Mouse (Mus musculus): ENCODE data around the gene Ankrd31.
A peak's percentile ranks its signal among the peaks of the same experiment; 100 is the strongest.

GRCm38 (mm10) chr13:96709269-96710233, 38.5 kb upstream of the Ankrd31 start:
- no peak for TF ChIP-seq CHD1 (IDR thresholded peaks at IDR 0.05; ENCODE audit: low read depth, low read length)
- no peak for TF ChIP-seq MAFK (IDR thresholded peaks at IDR 0.05; ENCODE audit: borderline replicate concordance, low read depth, low read length)
- TF ChIP-seq POLR2A (IDR thresholded peaks at IDR 0.05; ENCODE audit: control insufficient read depth in 1 of 2, insufficient read depth in 1 of 2, low read depth in 1 of 2, low read length in 2 of 2, poor library complexity in 1 of 2): no peak
- TF ChIP-seq CTCF (IDR thresholded peaks at IDR 0.05 in 2 of 3, conservative IDR thresholded peaks at IDR 0.05 in 1 of 3; ENCODE audit: control insufficient read depth in 1 of 3, insufficient read depth in 1 of 3, low read depth in 2 of 3, low read length in 3 of 3, poor library complexity in 1 of 3, severe bottlenecking in 1 of 3): no peak
- TF ChIP-seq BHLHE40 (IDR thresholded peaks at IDR 0.05; ENCODE audit: borderline replicate concordance, low read depth, low read length): no peak
- TF ChIP-seq USF1 (IDR thresholded peaks at IDR 0.05; ENCODE audit: low read depth, low read length): no peak
- peak in 1 of 2 experiments; percentile 23; a peak in 1 of 4 replicates for TF ChIP-seq EP300 (IDR thresholded peaks at IDR 0.05; ENCODE audit: low read depth in 1 of 2, low read length in 2 of 2)
- TF ChIP-seq MYB (IDR thresholded peaks at IDR 0.05; ENCODE audit: low read depth, low read length): no peak
- peak; percentile 28; the same call in 1 of the 2 replicates for TF ChIP-seq TCF12 (IDR thresholded peaks at IDR 0.05; ENCODE audit: low read depth, low read length)

All from MEL (cell line).